Mouse (Mus musculus): ENCODE results near the gene Gal3st2c.
"Not testable (repeated sequence)": the region's sequence is repeated elsewhere in the genome, so short reads cannot be mapped to it uniquely, and the experiment has no call there.

The Gal3st2c gene

GRCm38 (mm10) chr1:94051104-94051503 is 60.8 kb downstream of the Gal3st2c start:
- DNase-seq, result no peak

- DNase-seq, result no peak
Measured at GRCm38 (mm10) chr1:94052373-94052772, 62.1 kb downstream of the Gal3st2c start, which contains the start of gene Pdcd1. Pdcd1 (minus strand) TSS chr1:94052553.

- no peak for DNase-seq
Measured at GRCm38 (mm10) chr1:94053530-94054216, 63.4 kb downstream of the Gal3st2c start.

GRCm38 (mm10) chr1:94054481-94054880 is 64.2 kb downstream of the Gal3st2c start:
- DNase-seq, result no peak

GRCm38 (mm10) chr1:94055966-94056365 is 65.7 kb downstream of the Gal3st2c start:
- DNase-seq, result no peak

- no peak for DNase-seq
Measured at GRCm38 (mm10) chr1:94057401-94057800, 67.1 kb downstream of the Gal3st2c start.

- DNase-seq, result not testable (repeated sequence)
Measured at GRCm38 (mm10) chr1:94058281-94058680, 68.0 kb downstream of the Gal3st2c start.

Data from kidney, adult 11 months (tissue).